Mouse (Mus musculus): ENCODE results near the gene Map2k5. TPM values are rescaled to one million over a fixed set of nuclear protein-coding genes. Genes with fewer than 3 reads are reported as not detected.

Map2k5 gene
- polyA plus RNA-seq (2012; ENCODE audit: insufficient read depth, insufficient read length, missing spikeins), result 21.0 and 25.3 TPM in 2 replicates

DNA sequence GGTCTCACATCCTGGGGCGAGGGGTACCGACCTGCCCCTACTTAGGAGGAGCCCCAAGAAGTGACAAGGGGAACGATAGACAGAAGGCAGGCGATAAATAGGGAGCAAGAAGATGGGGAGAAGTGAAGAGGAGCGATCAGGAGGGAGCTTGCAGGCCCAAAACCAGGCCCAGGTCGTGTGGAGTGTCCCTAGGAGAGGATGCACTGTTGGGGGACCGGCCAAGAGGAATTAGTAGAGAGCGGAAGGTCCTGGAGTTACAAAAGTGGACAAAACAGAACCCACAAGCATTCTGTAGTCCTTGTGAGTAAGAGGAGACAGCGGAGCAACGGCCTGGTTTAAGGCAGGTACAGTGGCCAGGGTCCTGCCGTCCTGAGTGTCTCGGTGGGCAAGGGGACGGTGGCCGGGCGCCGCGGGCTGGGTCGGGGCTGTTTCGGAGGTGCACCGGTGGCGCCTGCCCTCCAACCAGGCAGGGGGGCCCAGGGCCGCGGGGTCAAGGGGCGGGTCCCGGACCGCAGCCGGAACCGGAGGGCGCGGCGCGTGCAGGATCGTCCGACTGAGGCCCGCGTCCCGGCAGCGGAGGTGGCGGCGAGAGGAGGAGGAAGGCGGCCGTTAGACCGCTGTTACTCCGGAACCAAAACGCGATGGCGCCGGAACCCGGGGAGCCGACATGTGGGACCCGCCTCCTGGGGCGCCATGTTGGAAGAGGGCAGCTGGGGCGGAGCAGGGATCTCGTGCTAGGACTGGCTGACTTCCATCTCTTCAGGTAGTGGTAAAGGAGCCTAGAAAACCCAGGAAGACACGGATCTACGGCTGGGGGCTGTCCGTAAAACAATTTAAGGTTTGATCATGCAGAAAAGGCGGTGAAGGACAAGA lies at the start of gene Map2k5:
Gene Map2k5 (minus strand): TSS at position 633 of the 873 bp plus-strand sequence.
- H3K27ac ChIP-seq (ENCODE audit: insufficient read depth, low read depth, low read length), result peak within 1 kb of the TSS; percentile 82
- peak within 1 kb of the TSS; percentile 91 for H3K4me3 ChIP-seq (ENCODE audit: insufficient read depth, low read length)
- no peak for TF ChIP-seq POLR2A (IDR thresholded peaks at IDR 0.05; ENCODE audit: borderline replicate concordance, low read depth, low read length)
- no peak for TF ChIP-seq CTCF (IDR thresholded peaks at IDR 0.05; ENCODE audit: low read depth, low read length)
- peaks cover 15% of the 10 kb centered on the region for H3K4me1 ChIP-seq (ENCODE audit: control insufficient read depth, insufficient read depth, low read length)

DNA sequence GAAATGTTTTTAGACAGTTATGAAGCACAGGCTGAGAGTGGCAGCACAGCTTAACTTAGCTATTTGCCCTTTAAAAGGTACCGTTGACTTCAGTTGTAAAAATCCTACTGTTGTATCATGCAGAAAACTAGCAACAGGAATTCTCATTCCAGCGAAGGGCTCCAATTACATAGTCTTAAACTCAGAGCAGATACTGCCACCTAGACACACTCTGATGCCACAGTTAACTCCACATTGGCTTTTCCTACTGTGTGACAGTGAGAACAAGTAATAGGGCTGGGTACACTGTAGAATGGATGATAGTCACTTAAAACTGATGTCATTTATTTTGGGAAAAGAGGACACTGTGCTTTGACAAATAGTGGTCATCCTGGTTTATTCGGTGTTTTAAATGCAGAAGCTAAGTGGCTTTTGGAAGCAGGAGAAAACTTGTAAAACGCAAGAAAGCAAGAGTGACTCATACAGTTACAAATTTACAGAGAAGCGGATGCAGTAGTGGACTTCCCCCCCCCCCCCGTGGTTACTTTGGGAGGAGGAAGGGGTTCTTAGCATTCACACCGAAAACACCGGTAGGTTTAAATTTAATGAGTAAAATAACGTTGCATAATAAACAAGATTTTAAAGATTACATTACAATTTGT lies 43.5 kb upstream of the Map2k5 start:
- Histone ChIP-seq H3K27ac (ENCODE audit: insufficient read depth, low read depth, low read length) (no peak overlapping the region), H3K4me1 (ENCODE audit: control insufficient read depth, insufficient read depth, low read length) (peaks cover 12% of the 10 kb centered on the region), H3K4me3 (ENCODE audit: insufficient read depth, low read length) (no peak overlapping the region)
- no peak for TF ChIP-seq POLR2A (IDR thresholded peaks at IDR 0.05; ENCODE audit: borderline replicate concordance, low read depth, low read length)
- TF ChIP-seq CTCF (IDR thresholded peaks at IDR 0.05; ENCODE audit: low read depth, low read length), result no peak

DNA sequence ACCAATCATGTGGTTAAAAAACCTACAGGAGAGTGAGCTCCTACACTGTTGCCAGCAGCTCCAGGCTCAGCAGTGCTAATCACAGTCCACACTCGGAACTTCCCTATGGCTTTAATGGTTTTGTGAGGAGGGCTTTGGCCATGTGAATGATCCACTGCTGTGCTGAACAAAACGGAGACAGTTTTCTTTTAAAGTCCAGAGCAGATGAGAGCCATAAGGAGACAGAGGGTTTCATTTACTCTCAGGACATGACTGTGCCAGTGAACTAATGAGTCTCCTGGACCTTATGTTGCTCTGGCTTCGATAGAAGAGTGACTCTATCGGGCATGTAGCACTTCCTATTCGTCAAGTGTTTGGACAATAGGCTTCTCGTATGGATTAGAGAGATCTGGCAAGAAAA lies 42.7 kb upstream of the Map2k5 start:
- no peak overlapping the region for H3K4me3 ChIP-seq (ENCODE audit: insufficient read depth, low read length)
- TF ChIP-seq POLR2A (IDR thresholded peaks at IDR 0.05; ENCODE audit: borderline replicate concordance, low read depth, low read length), result no peak
- TF ChIP-seq CTCF (IDR thresholded peaks at IDR 0.05; ENCODE audit: low read depth, low read length), result no peak
- peaks cover 12% of the 10 kb centered on the region for H3K4me1 ChIP-seq (ENCODE audit: control insufficient read depth, insufficient read depth, low read length)
- no peak overlapping the region for H3K27ac ChIP-seq (ENCODE audit: insufficient read depth, low read depth, low read length)

DNA sequence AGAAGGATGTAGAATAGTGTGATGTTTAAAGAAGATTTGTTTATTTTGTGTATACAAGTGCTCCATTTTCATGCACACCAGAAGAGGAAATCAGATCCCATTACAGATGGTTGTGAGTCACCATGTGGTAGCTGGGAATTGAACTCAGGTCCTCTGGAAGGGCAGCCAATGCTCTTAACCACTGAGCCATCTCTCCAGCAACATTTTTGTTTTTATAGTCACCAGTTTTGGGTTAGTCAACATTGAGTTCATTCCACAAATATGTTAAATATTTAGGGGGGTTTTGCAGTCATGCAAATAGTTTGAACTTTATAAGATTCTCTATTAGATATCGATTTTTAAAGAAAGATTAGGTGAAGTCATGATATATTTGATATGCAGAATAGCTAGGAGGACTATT lies 22.5 kb upstream of the Map2k5 start:
- 0 out of 2 replicates have a peak, but pooled peaks cover 3% of the 10 kb centered on the region for H3K4me1 ChIP-seq (ENCODE audit: control insufficient read depth, insufficient read depth, low read length)
- TF ChIP-seq POLR2A (IDR thresholded peaks at IDR 0.05; ENCODE audit: borderline replicate concordance, low read depth, low read length), result no peak
- TF ChIP-seq CTCF (IDR thresholded peaks at IDR 0.05; ENCODE audit: low read depth, low read length), result no peak
- no peak overlapping the region for H3K27ac ChIP-seq (ENCODE audit: insufficient read depth, low read depth, low read length)
- no peak overlapping the region for H3K4me3 ChIP-seq (ENCODE audit: insufficient read depth, low read length)

- H3K27ac ChIP-seq (ENCODE audit: insufficient read depth, low read depth, low read length), result peak overlapping the region; percentile 64
- TF ChIP-seq CTCF (IDR thresholded peaks at IDR 0.05; ENCODE audit: low read depth, low read length), result no peak
- no peak for TF ChIP-seq POLR2A (IDR thresholded peaks at IDR 0.05; ENCODE audit: borderline replicate concordance, low read depth, low read length)
- H3K4me1 ChIP-seq (ENCODE audit: control insufficient read depth, insufficient read depth, low read length), result 0 out of 2 replicates have a peak, but pooled peaks cover 3% of the 10 kb centered on the region
Measured at GRCm38 (mm10) chr9:63399463-63399815, 21.7 kb upstream of the Map2k5 start.

DNA sequence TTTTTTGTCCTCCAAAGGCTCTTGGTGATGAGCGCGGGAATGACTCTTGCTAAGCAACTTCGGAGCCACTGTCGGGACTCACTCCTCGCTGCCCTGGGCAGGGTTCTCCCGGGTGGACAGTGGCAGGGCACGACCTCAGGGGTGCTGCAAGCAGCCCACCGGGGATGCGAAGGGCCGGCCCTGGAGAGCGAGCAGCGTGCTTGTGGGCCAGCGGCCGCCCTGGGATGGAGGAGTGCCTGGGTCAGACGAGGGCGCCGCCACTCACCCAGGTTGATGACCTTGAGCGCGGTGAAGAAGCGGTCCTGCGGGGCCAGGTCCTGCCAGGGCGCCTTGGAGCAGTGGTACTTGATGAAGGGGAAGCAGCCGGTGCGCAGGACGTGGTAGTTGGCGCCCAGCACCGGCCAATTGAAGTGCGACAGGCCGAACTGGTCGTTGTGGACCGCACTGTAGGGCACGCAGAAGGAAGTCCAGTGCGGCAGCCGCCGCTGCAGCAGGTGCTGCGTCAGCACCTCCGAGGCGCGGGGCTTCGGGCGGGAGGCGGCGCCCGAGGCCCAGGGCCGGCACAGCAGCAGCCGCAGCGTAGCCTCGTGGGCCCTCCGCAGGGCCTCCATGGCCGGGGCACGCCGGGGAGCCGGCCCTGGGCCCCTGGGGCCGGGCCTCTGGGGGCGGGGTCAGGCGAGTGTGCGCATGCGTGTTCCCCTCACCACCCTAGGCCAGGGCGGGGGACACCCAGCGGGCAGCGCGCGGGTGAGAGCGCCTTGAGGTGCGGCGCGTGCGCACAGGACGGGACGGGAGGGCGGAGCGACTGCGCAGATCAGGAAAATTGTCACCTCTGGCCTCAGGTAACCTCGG lies 21.1 kb upstream of the Map2k5 start, which contains the start of gene 2300009A05Rik:
Gene 2300009A05Rik (minus strand): TSS at position 636 of the 852 bp plus-strand sequence.
- H3K27ac ChIP-seq (ENCODE audit: insufficient read depth, low read depth, low read length), result peak within 1 kb of the TSS; percentile 93
- no peak for TF ChIP-seq CTCF (IDR thresholded peaks at IDR 0.05; ENCODE audit: low read depth, low read length)
- TF ChIP-seq POLR2A (IDR thresholded peaks at IDR 0.05; ENCODE audit: borderline replicate concordance, low read depth, low read length), result peak; percentile 65; the same call in 1 of the 2 replicates
- peak within 1 kb of the TSS; percentile 100 for H3K4me3 ChIP-seq (ENCODE audit: insufficient read depth, low read length)
- H3K4me1 ChIP-seq (ENCODE audit: control insufficient read depth, insufficient read depth, low read length), result 0 out of 2 replicates have a peak, but pooled peaks cover 3% of the 10 kb centered on the region

More at GRCm38 (mm10) chr9:63399463-63399815, 21.7 kb upstream of the Map2k5 start:
- H3K4me3 ChIP-seq (ENCODE audit: insufficient read depth, low read length), result peak overlapping the region; percentile 100

- Histone ChIP-seq H3K27ac (ENCODE audit: insufficient read depth, low read depth, low read length) (no peak overlapping the region), H3K4me1 (ENCODE audit: control insufficient read depth, insufficient read depth, low read length) (0 out of 2 replicates have a peak, but pooled peaks cover 3% of the 10 kb centered on the region), H3K4me3 (ENCODE audit: insufficient read depth, low read length) (no peak overlapping the region)
- TF ChIP-seq CTCF (IDR thresholded peaks at IDR 0.05; ENCODE audit: low read depth, low read length) (no peak), POLR2A (IDR thresholded peaks at IDR 0.05; ENCODE audit: borderline replicate concordance, low read depth, low read length) (no peak)
Measured at GRCm38 (mm10) chr9:63395612-63396011, 17.9 kb upstream of the Map2k5 start.

GRCm38 (mm10) chr9:63391307-63391706 lies 13.6 kb upstream of the Map2k5 start:
- H3K4me1 ChIP-seq (ENCODE audit: control insufficient read depth, insufficient read depth, low read length), result 0 out of 2 replicates have a peak, but pooled peaks cover 3% of the 10 kb centered on the region
- no peak overlapping the region for H3K4me3 ChIP-seq (ENCODE audit: insufficient read depth, low read length)
- no peak overlapping the region for H3K27ac ChIP-seq (ENCODE audit: insufficient read depth, low read depth, low read length)
- no peak for TF ChIP-seq CTCF (IDR thresholded peaks at IDR 0.05; ENCODE audit: low read depth, low read length)
- TF ChIP-seq POLR2A (IDR thresholded peaks at IDR 0.05; ENCODE audit: borderline replicate concordance, low read depth, low read length), result no peak

GRCm38 (mm10) chr9:63382761-63383160 lies 5.1 kb upstream of the Map2k5 start:
- Histone ChIP-seq H3K4me3 (ENCODE audit: insufficient read depth, low read length) (no peak overlapping the region), H3K4me1 (ENCODE audit: control insufficient read depth, insufficient read depth, low read length) (peaks cover 27% of the 10 kb centered on the region), H3K27ac (ENCODE audit: insufficient read depth, low read depth, low read length) (no peak overlapping the region)
- TF ChIP-seq CTCF (IDR thresholded peaks at IDR 0.05; ENCODE audit: low read depth, low read length), result no peak
- no peak for TF ChIP-seq POLR2A (IDR thresholded peaks at IDR 0.05; ENCODE audit: borderline replicate concordance, low read depth, low read length)

All from bone marrow macrophage, adult 2 months (primary cell).